Mouse (Mus musculus): Measurements from ENCODE around the gene Shank2. TPM values are rescaled to one million over a fixed set of nuclear protein-coding genes. Genes with fewer than 3 reads are reported as not detected.

Gene Shank2
- total and polyA plus RNA-seq, 3 experiments, result not detected

DNA sequence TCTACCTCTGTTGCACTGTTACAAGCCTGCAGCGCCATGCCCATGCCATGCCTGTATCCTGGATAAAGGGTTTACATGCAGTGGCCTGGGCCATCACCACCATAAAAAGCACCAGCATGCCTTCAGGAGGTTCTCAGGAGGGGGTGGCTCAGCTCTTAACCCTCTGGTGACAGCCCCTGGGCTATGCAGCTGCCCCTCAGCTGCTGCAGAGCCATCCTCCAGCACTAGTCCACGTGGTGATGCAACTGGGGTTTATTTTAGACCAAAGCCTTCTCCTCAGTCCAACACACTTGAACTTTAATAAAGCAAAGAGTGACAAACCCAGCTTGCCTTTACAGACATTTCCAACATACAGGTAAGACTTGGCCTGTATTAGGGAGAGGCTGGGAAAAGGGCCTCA is 373.8 kb downstream of the Shank2 start:
- H3K4me2 ChIP-seq (ENCODE audit: insufficient read depth, low read depth, poor library complexity, severe bottlenecking), result no peak overlapping the region
- no peaks in the 10 kb centered on the region for H3K36me3 ChIP-seq (replicated peaks in 1 of 2; ENCODE audit: control insufficient read depth in 1 of 2, insufficient read depth in 1 of 2, low read length in 1 of 2)
- H3K9me3 ChIP-seq (replicated peaks; ENCODE audit: low read length), result no peaks in the 10 kb centered on the region
- H3K4me3 ChIP-seq (replicated peaks in 1 of 3; ENCODE audit: low read depth in 2 of 3, low read length in 2 of 3, poor library complexity in 1 of 3), result no peak overlapping the region
- H3K4me1 ChIP-seq (ENCODE audit: control insufficient read depth in 1 of 2, insufficient read depth in 2 of 2), result no peaks in the 10 kb centered on the region
- dilution Hi-C loops (cut with MboI; ENCODE audit: extremely low pct_ligation_motif_present, extremely low pct_unique_long_range_greater_than_20kb, low sequenced_read_pairs) (no loop called here), in situ Hi-C loops (cut with MboI; ENCODE audit: low pct_ligation_motif_present, low pct_unique_long_range_greater_than_20kb, low sequenced_read_pairs) (no loop called here)
- no peaks in the 10 kb centered on the region for H3K79me2 ChIP-seq (replicated peaks; ENCODE audit: control insufficient read depth, extremely low read depth, insufficient read depth, poor library complexity, severe bottlenecking)
- no peak for DNase-seq (ENCODE audit: extremely low read depth)
- no peak overlapping the region for H3K9ac ChIP-seq (ENCODE audit: insufficient read depth, low read depth)
- H3K27ac ChIP-seq (ENCODE audit: insufficient read depth, low read depth), result no peak overlapping the region
- TF ChIP-seq JUND (conservative IDR thresholded peaks at IDR 0.05; ENCODE audit: low read depth, low read length), result no peak
- no peak for TF ChIP-seq PAX5 (IDR thresholded peaks at IDR 0.05; ENCODE audit: low read length)
- TF ChIP-seq MYC (IDR thresholded peaks at IDR 0.05; ENCODE audit: low read depth, low read length), result no peak
- no peak for TF ChIP-seq CHD2 (IDR thresholded peaks at IDR 0.05; ENCODE audit: low read length)
- no peak for TF ChIP-seq CTCF (conservative IDR thresholded peaks at IDR 0.05 in 1 of 2, IDR thresholded peaks at IDR 0.05 in 1 of 2; ENCODE audit: low read depth in 2 of 2, low read length in 2 of 2)
- no peak for TF ChIP-seq E2F4 (IDR thresholded peaks at IDR 0.05; ENCODE audit: insufficient replicate concordance, low read depth, low read length)
- H3K27me3 ChIP-seq (replicated peaks), result peaks cover 87% of the 10 kb centered on the region

DNA sequence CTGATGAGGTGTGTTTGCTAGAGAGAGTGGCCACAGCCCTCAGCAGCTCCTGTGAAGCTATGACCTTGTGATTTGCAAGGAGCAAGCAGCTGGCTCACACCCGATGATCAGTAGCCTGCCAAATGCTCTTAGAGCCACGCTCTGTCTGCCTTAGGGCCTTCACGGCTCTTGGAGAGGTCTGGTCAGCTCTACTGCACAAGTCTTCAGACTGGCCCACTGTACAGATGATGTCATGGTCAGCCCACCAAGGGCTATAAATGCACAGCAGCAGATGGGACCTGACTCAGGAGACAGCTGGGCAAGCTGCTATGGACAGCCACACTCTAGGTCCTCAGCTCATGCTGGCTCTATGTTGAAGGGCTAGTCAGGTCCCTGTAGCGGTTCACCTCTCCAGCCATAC is 376.5 kb downstream of the Shank2 start:
- no peak overlapping the region for H3K4me3 ChIP-seq (replicated peaks in 1 of 3; ENCODE audit: low read depth in 2 of 3, low read length in 2 of 3, poor library complexity in 1 of 3)
- no peak for DNase-seq (ENCODE audit: extremely low read depth)
- H3K4me2 ChIP-seq (ENCODE audit: insufficient read depth, low read depth, poor library complexity, severe bottlenecking), result no peak overlapping the region
- H3K79me2 ChIP-seq (replicated peaks; ENCODE audit: control insufficient read depth, extremely low read depth, insufficient read depth, poor library complexity, severe bottlenecking), result no peaks in the 10 kb centered on the region
- H3K9ac ChIP-seq (ENCODE audit: insufficient read depth, low read depth), result no peak overlapping the region
- no peak for TF ChIP-seq ELF1 (IDR thresholded peaks at IDR 0.05; ENCODE audit: low read depth, low read length)
- no peak for TF ChIP-seq SIN3A (IDR thresholded peaks at IDR 0.05; ENCODE audit: low read length)
- no peak for TF ChIP-seq PAX5 (IDR thresholded peaks at IDR 0.05; ENCODE audit: low read length)
- TF ChIP-seq KAT2A (IDR thresholded peaks at IDR 0.05; ENCODE audit: insufficient replicate concordance, low read length), result no peak
- TF ChIP-seq CHD1 (IDR thresholded peaks at IDR 0.05; ENCODE audit: low read depth, low read length), result no peak
- no peak for TF ChIP-seq MAX (IDR thresholded peaks at IDR 0.05; ENCODE audit: low read length)
- TF ChIP-seq RCOR1 (conservative IDR thresholded peaks at IDR 0.05; ENCODE audit: low read depth, low read length), result no peak
- TF ChIP-seq RAD21 (IDR thresholded peaks at IDR 0.05; ENCODE audit: low read depth, low read length), result no peak
- TF ChIP-seq POLR2A (IDR thresholded peaks at IDR 0.05; ENCODE audit: low read depth, low read length), result no peak
- TF ChIP-seq JUN (IDR thresholded peaks at IDR 0.05; ENCODE audit: insufficient read depth, low read depth, low read length), result no peak
- TF ChIP-seq MXI1 (IDR thresholded peaks at IDR 0.05; ENCODE audit: low read depth, low read length), result no peak
- no peak for TF ChIP-seq UBTF (IDR thresholded peaks at IDR 0.05; ENCODE audit: low read depth, low read length)
- TF ChIP-seq ZMIZ1 (IDR thresholded peaks at IDR 0.05; ENCODE audit: low read depth, low read length), result no peak
- TF ChIP-seq USF2 (conservative IDR thresholded peaks at IDR 0.05; ENCODE audit: low read depth, low read length), result no peak
- no peak for TF ChIP-seq IRF4 (IDR thresholded peaks at IDR 0.05; ENCODE audit: low read depth, low read length)
- no peak for TF ChIP-seq MEF2A (IDR thresholded peaks at IDR 0.05; ENCODE audit: borderline replicate concordance, low read depth, low read length)
- TF ChIP-seq E2F4 (IDR thresholded peaks at IDR 0.05; ENCODE audit: insufficient replicate concordance, low read depth, low read length), result no peak
- TF ChIP-seq MAFK (IDR thresholded peaks at IDR 0.05; ENCODE audit: insufficient replicate concordance, low read length), result no peak
- no peak for TF ChIP-seq MYC (IDR thresholded peaks at IDR 0.05; ENCODE audit: low read depth, low read length)
- H3K4me1 ChIP-seq (ENCODE audit: control insufficient read depth in 1 of 2, insufficient read depth in 2 of 2), result no peaks in the 10 kb centered on the region
- H3K36me3 ChIP-seq (replicated peaks in 1 of 2; ENCODE audit: control insufficient read depth in 1 of 2, insufficient read depth in 1 of 2, low read length in 1 of 2), result no peaks in the 10 kb centered on the region
- H3K27ac ChIP-seq (ENCODE audit: insufficient read depth, low read depth), result no peak overlapping the region
- dilution Hi-C loops (cut with MboI; ENCODE audit: extremely low pct_ligation_motif_present, extremely low pct_unique_long_range_greater_than_20kb, low sequenced_read_pairs) (no loop called here), in situ Hi-C loops (cut with MboI; ENCODE audit: low pct_ligation_motif_present, low pct_unique_long_range_greater_than_20kb, low sequenced_read_pairs) (no loop called here)
- H3K9me3 ChIP-seq (replicated peaks; ENCODE audit: low read length), result no peaks in the 10 kb centered on the region
- peaks cover 89% of the 10 kb centered on the region for H3K27me3 ChIP-seq (replicated peaks)
